Mouse (Mus musculus) small intestine, adult 2 months (tissue): ENCODE results near the gene Slc38a3.

Experiments
- CTCF ChIP-seq: fragments of 200-500 bp; IDR thresholded peaks from 2 replicates; pipeline ENCODE4 v1.5.1; 2012; ENCODE audit warnings: low read depth, mild to moderate bottlenecking, control low read depth, inconsistent platforms, low read length, moderate library complexity, mixed read lengths; ENCODE audit not compliant: insufficient replicate concordance, insufficient read length; ENCODE audit errors: extremely low read depth
- POLR2A ChIP-seq: fragments of 200-500 bp; IDR thresholded peaks from 2 replicates; pipeline ENCODE4 v1.6.1; 2012; ENCODE audit warnings: low read depth, mild to moderate bottlenecking, control low read depth, inconsistent platforms, low read length, moderate library complexity

DNA sequence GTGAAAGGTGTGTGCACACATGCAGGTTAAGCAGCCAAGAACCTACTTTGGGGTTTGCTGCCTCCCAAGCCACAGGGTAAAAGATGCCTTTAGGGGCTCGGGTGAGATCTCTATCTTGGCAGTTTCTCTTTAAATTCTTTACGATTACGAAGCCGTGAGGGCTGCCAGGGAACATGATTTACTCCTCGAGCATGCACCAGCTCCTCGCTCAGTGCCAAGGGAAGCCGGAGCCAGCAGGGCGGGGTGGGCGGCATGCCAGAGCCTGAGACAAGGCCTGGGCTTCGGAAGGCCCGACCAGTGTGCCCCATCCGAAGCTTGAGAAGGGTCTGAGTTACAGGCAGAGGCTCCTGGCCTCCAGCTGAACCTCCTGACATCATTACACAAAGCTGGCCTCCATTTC, 32.3 kb upstream of the Slc38a3 start:
- TF ChIP-seq POLR2A = no peak
- no peak for TF ChIP-seq CTCF
